Mouse (Mus musculus): ENCODE measurements around the gene Pml. TPM values are rescaled to one million over a fixed set of nuclear protein-coding genes. Genes with fewer than 3 reads are reported as not detected.
A peak's percentile ranks its signal among the peaks of the same experiment; 100 is the strongest.

The Pml gene
- 10 to 100 TPM in 1 of 2 experiments, 1 to 10 TPM in 1; 8.4 to 11.0 TPM for total RNA-seq (2021)

DNA sequence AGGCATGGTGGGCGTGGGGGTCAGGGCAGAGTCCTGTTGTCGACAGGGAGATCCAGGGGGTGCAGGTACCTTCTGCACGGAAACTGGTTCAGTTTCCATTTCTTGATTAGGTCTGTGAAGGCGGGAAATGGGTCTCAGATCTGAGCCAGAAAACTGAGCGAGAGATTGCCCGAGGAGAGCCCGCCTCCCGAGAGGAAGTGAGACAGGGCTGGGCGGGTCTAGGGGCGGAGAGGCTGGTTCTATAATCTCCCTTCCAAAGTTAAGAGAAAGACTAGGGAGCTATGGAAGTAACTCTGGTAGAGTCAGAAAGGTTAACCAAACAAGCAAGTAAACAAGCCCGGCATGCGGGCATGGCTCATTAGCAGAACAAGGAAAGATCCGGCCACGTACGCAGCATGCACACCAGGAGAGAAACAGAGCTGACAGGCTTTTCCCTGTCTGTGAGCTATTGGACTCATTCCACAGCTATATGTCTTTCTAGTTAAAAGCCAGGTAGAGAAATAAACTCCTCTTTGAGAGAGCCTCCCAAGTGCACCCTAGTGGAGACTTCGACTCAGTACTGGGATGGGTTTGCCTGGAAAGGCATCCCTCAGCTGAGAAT, at the start of gene Pml:
Gene Pml (minus strand): TSS at position 195 of the 601 bp plus-strand sequence.
- DNase-seq (ENCODE audit: extremely low spot score in 1 of 2, low spot score in 1 of 2): peak in 1 of 2 experiments; percentile 49

DNA sequence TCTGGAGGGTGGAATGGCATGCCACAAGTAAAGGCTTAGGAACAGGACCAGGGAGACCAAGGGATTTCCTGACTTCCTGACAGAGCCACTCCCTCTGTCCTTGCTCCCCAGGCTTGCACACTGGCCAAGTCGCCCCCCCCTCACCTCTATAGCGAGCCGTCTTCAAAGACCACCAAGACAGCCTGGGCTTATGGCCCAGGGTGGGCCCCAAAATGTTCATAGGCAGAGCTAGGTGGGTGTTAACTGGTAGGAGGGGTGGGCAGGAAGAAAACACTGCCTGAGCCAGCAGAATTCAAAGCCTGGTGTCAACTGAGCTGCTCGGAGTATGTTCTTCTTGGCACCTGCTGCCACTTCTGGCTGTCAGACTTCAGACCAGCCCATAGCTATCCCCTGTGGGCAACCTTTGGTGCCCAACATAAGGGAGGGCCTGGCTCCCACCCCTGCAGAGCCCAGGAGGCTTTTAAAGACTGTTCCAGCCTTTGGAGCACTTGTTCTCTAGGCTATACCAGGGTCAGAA, 48.4 kb upstream of the Pml start:
- no peak for DNase-seq (ENCODE audit: extremely low spot score in 1 of 2, low spot score in 1 of 2)

DNA sequence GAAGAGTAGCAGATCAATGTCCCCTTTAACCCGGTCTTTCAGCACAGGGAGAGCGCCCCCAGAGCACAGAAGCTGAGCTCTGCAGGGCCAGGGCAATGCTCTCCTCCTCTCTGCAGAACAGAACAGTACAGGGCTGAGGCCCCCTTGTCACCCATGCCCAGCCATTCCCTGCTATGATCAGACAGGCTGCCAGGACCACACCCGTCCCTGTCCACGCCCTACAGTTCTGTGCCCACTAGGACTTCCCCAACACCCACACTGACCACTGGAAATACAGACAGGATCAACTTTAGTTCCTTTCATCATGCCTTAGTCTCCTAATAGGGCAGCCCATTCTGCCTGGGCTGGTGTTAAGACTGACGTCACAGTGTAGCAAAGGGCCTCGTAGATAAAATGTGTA, 47.5 kb upstream of the Pml start:
- DNase-seq (ENCODE audit: extremely low spot score in 1 of 2, low spot score in 1 of 2): no peak

DNA sequence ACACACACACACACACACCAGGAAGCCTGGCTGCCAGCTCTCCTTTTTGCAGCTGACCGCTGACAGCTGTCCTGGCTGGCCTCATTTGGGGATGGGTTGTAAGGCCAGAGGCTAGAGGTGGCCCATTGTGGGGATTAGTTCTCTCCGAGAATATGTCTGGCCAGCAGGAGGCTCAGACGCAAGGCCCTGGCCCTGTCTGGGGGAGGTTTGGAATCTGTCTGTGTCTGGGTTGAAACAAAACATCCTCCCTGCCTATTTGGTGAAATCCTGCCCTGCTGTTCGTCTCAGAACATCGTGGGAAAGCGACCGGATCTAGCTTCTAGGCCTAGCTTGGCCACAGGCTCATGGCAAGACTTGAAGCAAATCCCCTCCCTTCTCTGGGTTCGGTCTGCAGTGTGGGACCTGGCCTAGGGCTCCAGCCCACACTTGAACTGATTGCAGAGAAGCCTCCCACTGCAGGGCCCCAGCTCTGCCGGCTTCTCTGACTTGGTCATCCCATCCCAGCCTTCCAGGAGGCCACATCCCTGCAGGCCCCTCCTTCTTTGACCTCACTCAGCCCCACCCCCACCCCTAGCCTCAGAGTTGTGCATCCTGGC, 46.3 kb upstream of the Pml start:
- DNase-seq (ENCODE audit: extremely low spot score in 1 of 2, low spot score in 1 of 2): no peak

DNA sequence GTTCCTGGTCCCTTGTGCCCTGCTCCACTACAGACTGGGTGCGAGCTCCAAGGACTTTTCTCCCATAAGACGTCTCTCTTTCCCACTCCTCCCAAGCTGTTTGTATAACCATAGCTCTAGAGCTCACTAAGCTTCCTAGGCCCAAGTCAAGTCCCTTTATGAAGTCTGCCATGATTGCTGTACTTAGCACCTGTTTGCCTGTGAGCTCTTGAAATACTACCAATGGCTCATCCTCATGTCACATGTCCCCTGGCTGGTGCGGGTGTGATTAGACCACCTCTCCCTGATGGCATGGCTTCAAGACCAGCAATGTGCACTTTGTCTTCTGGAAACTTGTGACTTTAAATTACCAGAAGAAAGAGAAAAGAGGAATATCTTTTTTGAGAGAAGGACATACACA, 45.8 kb upstream of the Pml start:
- no peak for DNase-seq (ENCODE audit: extremely low spot score in 1 of 2, low spot score in 1 of 2)

DNA sequence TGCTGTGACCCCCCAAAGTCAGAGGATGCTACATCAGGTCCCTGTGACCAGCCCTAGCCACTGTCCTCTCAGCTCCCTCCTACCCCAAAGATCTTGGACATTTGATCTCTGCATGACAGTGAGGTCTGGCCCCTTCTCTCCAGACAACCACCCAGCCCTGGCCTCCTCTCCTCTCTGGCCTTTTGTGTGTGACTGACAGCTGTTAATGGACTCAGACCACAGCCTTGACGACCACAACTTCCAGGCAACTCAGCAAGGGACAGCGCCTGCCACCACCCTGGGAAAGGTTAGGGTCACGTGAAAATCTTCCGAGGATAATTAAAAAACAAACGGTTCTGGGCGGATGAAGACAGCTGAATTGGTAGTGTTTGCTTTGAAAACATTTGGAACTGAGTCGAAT, 44.9 kb upstream of the Pml start:
- DNase-seq (ENCODE audit: extremely low spot score in 1 of 2, low spot score in 1 of 2): no peak

DNA sequence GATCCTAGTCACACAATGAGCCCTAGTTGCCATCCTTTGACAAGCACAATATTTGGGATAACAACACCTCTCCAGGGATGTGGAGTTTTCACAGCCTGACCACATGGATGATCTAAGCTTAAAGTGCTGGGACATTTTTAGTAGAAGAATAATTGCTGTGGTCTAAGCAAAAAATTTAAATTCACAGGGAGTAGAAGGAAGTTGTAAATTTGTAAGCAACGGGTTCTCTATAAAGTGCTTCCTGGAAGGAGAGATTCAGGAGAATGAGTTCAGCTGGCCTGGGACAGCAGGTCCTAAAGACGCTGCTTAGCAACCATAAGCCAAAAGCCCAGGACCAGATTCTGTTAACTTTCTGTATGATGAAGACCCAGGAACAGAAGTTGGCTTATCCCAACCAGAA, 40.3 kb upstream of the Pml start:
- DNase-seq (ENCODE audit: extremely low spot score in 1 of 2, low spot score in 1 of 2): no peak

DNA sequence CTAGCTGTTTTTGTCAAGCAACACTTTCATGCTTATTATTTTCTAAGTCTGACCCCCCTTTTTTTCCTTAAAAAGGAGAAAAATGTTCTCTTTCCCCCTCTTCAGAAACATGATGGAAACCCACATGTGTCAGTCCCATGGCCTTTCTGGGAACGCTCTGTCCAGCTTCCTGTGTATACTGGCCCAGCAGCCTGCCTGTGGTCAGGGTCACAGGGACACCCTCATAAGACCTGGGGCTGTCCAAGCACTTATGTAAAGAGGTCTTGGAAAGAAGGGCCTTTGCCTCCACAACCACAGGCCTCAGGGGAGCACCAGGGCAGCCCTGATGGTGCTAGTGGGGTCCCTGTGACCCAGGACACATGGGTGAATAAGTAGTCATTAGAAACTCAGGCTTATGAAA, 39.5 kb upstream of the Pml start:
- no peak for DNase-seq (ENCODE audit: extremely low spot score in 1 of 2, low spot score in 1 of 2)

DNA sequence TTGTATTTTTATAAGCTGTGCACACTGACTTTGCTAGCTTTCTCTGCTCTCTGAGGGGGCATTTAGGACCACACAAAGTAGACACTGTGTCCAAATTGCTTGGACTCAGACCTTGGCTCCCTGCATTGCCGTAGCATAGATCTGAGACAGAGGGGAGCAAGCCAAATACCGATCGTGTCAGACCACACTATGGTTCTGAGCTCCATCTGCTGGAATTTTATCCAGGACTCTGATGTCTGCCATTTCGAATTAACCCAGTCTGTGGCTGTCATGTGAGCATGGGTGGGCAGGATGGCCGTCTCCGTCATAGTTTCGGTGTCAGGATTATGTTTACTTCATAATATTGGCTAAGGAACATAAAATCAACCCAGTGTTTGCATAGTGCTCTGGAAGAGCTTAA, 33.8 kb upstream of the Pml start:
- DNase-seq (ENCODE audit: extremely low spot score in 1 of 2, low spot score in 1 of 2): no peak

DNA sequence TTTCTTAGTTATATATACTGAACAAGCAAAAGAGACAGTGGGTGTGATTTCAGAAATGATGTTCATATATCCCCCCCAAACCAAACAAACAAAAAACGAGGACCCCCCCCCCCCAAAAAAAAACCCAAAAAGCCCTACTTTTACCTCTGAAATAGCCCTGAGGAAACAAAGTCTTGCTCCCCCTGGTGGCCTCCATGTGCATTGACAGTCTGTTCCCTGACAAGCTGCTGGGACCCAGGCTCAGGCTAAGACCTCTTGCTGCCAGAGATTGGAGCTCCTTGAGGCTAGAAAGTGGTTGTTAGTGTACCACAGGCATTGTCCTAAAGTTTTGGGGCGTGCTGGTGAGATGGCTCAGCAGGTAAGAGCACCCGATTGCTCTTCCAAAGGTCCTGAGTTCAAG, 32.0 kb upstream of the Pml start:
- peak in 1 of 2 experiments; percentile 56 for DNase-seq (ENCODE audit: extremely low spot score in 1 of 2, low spot score in 1 of 2)

DNA sequence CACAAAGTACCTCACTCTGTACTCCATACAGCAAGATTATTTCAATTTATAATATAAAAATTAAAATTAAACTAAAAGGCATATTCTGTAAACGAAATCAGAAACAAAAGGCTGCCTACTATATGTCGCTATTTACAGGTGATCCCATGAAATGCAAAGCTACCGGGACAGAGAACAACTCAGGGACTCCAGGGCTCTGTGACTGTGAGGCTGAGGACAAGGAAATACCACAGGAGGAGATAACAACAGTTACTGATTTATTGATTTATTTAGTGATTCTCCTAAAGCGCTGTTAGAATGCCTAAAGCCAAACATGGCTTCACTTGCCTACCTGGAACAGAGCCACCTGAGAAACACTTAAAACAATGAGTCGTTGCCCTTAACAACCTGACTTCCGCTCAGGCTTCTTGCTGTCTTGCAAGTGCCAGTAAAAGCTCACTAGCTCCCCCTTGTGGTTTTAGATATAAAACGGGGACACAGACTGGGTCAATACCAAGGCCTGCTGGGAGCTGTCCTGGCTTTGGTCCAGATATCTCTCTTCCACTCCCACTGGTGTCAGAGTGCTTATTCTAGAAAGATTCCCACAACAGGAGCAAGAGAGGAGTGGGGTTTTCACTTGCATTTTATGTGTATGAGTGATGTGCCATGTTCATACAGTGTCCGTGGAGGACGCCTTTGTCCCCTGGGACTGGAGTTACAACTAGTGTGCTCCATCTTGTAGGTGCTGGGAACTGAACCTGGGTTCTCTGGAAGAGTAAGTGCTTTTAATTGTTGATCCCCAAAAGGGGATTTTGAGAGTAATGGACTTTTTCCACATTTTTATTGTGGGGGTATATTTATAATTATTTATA, 30.9 kb upstream of the Pml start:
- peak; percentile 21 to 31 for DNase-seq (ENCODE audit: extremely low spot score in 1 of 2, low spot score in 1 of 2)

DNA sequence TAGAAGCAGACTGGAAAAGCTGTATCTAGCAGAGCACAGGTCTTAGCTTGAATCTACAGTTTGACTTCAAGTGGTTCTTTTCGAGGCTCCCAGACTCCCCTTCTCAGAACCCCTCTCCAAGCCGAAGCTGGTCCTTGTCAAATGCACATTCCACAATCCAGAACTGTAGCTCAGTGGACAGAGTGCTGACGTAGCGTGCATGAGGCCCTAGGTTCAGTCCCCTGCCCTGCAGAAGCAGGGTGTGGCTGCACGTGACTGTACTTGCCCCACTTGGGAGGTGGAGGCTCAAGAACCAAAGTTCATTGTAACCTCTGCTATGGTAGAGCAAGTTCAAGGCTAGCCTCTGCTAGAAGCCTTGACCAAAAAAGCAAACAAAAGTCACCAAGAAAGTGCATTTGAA, 30.2 kb upstream of the Pml start:
- DNase-seq (ENCODE audit: extremely low spot score in 1 of 2, low spot score in 1 of 2): no peak

DNA sequence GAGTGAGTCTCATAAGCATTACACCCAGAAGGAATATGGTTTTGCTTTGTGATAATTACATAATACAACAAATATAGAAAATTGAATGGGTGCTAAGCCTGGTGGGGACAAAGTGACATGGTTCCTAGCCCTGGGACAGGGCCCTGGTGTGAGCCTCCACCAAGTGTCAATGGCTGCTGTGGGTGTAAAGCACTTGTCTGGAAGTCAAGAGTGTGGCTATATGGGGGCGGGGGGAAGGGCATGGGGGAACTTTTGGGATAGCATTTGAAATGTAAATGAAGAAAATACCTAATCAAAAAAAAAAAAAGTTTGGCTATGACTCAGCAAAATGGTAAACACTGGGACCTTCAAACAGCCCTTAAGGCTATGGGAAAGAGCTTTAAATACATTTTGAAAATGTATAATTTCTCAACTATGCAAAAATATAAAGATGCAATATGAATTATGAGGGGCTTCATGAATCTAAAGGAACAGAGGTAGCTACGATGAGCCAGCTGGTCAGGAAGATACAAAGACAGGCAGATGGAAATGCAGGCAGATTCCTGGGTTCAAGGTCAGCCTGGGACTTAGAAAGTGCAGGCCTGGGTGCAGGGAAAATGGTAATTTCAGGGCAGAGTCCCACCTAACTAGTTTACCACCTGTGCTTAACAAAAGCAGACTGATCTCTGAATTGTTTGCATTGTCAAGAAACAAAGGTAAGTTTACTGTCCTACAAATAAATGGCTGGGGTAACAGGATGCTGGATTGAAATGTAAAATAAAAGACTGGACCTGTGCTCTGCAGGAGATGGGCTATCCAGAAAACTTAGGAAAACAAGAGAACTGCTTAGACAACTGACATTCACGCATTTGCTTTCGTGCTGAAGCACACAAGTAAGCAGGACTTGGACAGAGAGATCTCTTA, 29.5 kb upstream of the Pml start:
- DNase-seq (ENCODE audit: extremely low spot score in 1 of 2, low spot score in 1 of 2): no peak

DNA sequence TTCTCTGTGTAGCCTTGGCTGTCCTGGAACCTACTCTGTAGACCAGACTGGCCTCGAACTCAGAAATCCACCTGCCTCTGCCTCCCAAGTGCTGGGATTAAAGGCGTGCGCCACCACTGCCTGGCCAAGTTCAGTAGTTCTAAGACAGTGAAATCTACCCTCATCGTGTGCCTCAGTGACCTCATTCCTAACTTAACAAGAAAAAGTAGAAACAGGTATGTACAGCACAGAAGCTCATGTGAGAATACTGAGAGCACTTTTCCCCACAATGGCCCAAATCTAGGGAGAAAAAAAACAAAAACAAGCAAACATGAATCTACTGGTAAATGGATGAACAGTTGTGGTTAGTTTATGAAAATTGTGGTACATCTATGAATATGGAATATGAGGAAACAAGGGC, 28.7 kb upstream of the Pml start:
- no peak for DNase-seq (ENCODE audit: extremely low spot score in 1 of 2, low spot score in 1 of 2)

DNA sequence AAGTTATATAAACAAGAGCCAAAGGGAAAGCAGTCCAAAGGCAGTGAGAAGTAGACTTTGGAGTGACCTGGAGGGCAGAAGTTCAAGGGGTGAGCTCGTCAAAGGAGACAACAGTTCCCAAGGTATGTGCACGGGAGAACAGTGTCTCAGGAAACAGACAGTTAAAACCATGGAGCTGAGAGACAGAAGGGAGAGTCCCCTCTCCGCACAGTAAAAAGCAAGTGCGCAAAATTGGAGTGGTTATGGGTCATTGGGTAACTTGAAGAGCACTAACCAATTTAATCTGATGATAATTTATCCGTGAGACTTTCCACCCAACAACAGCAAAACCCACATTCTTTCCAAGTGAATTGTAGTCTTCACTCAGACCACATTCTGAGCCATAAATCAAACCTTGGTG, 26.8 kb upstream of the Pml start:
- no peak for DNase-seq (ENCODE audit: extremely low spot score in 1 of 2, low spot score in 1 of 2)

DNA sequence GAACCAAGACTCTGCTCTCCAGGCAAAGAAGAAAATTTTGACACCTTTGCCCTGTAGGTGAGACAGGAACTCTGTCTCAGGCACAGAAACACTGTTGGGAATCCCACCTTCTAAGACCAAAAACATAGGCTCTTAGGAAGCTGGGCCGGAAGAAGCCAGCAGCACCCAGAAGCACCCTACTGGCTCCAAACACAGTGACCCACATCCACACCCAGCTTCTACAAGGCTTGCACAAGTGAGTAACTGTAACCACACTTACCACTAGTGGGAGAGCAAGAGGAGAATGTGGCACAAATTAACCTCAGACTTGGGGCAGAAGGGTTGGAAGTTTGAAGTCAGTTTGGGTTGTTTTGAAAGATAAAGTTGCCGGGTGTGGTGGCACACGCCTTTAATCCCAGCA, 26.2 kb upstream of the Pml start:
- no peak for DNase-seq (ENCODE audit: extremely low spot score in 1 of 2, low spot score in 1 of 2)

DNA sequence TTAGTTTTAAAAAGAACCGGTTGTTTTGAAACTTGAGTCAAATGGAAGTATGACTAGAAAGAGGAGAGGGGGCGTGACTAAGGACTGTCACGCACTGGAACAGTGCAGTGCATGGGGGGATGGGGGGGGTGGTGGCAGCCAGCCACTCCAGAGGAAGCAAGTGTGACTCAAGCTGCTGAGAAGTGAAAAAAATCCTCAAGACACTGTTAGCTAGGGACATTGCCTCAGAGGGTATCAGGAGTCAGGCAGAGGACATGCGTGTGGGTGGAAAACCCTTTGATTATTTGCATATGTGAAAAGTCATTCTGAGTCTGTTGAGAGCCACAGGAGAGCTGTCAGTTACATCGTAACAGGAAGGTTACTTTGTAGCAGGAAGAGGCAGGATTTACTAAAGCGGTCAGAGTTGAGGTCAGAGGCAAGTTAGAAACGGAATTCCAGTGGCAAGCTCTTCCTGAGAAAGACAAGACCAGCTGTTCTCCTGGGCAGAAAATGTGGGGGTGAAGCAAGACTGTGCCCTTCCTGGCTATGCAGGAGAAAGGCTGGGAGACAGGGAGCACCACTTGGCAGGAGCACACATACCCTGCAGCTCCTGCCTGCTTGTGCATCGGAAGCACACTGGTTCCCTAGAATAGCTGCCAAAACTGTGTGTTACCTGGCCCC, 25.7 kb upstream of the Pml start:
- no peak for DNase-seq (ENCODE audit: extremely low spot score in 1 of 2, low spot score in 1 of 2)

DNA sequence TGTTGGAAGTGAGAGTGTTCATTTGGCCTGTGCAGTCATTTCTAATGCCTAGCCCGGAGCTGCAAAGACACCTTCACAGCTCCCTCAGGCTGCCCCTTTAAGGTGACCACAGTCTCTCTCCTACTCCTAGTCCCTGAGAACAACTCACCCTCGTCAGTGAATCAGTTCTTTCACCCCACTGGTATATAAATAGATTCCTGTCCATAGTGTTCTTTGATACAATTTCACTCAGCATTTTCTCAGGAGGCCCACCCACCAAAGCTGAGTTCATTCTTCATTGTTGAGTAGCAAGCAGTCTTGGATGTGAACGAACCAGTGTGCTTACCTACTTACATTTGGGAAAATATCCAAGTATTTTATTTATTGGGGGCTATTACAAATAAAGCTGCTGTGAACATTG, 25.0 kb upstream of the Pml start:
- DNase-seq (ENCODE audit: extremely low spot score in 1 of 2, low spot score in 1 of 2): no peak

DNA sequence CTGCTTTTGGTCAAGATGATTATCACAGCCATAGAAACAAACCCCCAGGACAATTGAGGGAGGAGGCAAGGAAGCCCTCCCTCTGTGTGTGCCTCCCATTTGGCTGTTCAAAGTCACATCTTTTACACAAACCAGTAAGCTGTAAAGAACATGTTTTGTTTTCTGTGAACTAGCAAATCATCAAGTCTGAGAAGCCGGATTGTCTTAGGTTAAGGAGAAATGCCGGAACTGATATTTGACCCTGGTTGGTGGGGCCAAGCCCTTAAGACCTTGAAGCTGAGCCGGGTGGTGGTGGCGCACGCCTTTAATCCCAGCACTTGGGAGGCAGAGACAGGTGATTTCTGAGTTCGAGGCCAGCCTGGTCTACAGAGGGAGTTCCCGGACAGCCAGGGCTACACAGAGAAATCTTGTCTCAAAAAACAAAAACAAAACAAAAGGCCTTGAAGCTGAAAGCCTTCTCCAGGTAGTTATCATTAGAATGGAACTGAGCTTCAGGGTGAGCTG, 24.6 kb upstream of the Pml start:
- no peak for DNase-seq (ENCODE audit: extremely low spot score in 1 of 2, low spot score in 1 of 2)

DNA sequence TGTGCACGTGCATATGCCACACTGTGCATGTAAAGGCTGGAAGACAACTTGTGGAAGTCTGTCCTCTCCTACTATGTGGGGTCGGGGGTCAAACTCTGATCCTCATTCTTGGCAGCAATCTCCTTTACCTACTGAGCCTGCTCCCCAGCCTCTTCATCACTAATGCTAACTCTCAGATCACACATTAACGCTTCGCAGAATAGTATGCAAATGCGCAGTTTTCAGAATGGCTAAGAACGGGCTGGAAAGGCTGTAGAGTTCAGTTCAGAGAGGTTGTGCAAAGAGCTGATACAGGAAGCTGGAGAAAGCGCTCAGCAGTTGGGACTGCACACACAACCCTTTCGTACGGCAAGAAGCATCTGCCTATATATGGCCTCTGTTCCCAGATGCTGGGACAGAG, 23.3 kb upstream of the Pml start:
- no peak for DNase-seq (ENCODE audit: extremely low spot score in 1 of 2, low spot score in 1 of 2)

All from layer of hippocampus, postnatal 25 days (tissue).